Mouse (Mus musculus): ENCODE measurements around the gene Cemip. TPM values are rescaled to one million over a fixed set of nuclear protein-coding genes. Genes with fewer than 3 reads are reported as not detected.

Gene Cemip
- total and polyA plus RNA-seq, 2 experiments, result not detected

DNA sequence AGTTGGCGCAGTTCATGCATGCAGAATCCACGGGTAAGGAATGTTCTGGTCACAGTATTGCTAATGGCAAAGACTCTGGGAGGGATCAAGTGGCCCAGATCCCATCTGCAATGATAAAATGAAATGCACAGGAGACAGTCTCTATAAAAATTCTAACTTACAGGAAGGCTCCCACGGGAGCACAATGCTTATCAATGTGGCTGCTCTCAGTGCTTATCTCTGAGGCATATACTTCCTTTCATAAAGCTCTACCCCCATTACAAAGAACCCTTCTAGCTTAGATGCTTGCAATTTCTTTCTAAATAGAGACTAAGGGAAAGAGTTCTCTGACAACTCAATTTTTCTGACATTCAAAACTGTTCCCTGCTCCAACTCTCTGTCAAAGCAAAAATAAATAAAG is 35.5 kb upstream of the Cemip start:
- no peak for DNase-seq (ENCODE audit: extremely low read depth, low read depth, low spot score)

DNA sequence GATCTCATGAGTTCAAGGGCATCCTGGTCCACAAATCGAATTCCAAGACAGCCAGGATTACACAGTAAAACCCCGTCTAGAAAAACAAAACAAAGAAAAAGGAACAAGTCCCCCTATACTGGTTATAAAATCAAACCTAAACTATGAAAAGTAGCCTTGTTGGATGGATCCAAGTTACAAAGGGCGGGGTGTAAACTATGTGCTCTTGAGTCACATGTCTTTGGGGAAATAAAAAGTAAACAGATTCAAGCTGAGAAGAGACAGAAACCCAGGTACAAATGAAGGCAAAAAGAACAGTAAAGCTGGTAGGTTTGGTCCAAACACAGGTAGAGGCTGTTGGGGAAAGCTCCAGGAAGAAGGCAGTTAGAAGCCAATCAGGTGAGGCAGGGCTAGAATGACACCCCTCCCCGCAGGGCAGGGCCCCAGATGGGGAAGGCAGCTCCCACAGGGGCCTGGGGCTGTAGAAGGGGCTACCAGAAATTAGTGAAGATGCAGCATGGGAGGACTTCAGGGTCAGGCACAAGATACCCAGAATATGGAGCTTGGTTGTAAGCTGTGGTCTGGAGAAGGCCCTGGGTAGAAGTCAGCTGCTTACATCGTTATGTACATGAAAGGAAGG is 33.9 kb upstream of the Cemip start:
- WGBS, result 39% methylated on average over 5 of the region's 5 CpGs
- peak; percentile 75 for DNase-seq (ENCODE audit: extremely low read depth, low read depth, low spot score)
- Histone ChIP-seq H3K4me1 (ENCODE audit: control insufficient read depth, insufficient read depth, low read length) (peaks cover 42% of the 10 kb centered on the region), H3K27me3 (ENCODE audit: control insufficient read depth, insufficient read depth, low read length) (no peaks in the 10 kb centered on the region), H3K36me3 (ENCODE audit: control insufficient read depth, insufficient read depth, low read length) (no peaks in the 10 kb centered on the region), H3K27ac (replicated peaks; ENCODE audit: insufficient read depth, low read depth, low read length) (peak overlapping the region; percentile 64), H3K9ac (ENCODE audit: low read depth, low read length) (peak overlapping the region; percentile 3; the same call in 1 of the 2 replicates), H3K4me3 (ENCODE audit: insufficient read depth, low read depth, low read length) (no peak overlapping the region), H3K79me2 (ENCODE audit: control insufficient read depth, insufficient read depth, low read length) (peaks cover 41% of the 10 kb centered on the region; the same call in 1 of the 2 replicates)
- TF ChIP-seq CTCF (IDR thresholded peaks at IDR 0.05; ENCODE audit: low read depth, low read length), result no peak
- TF ChIP-seq POLR2A (IDR thresholded peaks at IDR 0.05; ENCODE audit: extremely low read depth, insufficient read depth, low read length), result no peak

More for the DNA sequence above, 35.5 kb upstream of the Cemip start:
- WGBS, result 66% methylated on average over 3 of the region's 3 CpGs
- Histone ChIP-seq H3K36me3 (ENCODE audit: control insufficient read depth, insufficient read depth, low read length) (no peaks in the 10 kb centered on the region), H3K79me2 (ENCODE audit: control insufficient read depth, insufficient read depth, low read length) (peaks cover 52% of the 10 kb centered on the region; the same call in 1 of the 2 replicates), H3K4me3 (ENCODE audit: insufficient read depth, low read depth, low read length) (no peak overlapping the region), H3K27ac (replicated peaks; ENCODE audit: insufficient read depth, low read depth, low read length) (no peak overlapping the region), H3K27me3 (ENCODE audit: control insufficient read depth, insufficient read depth, low read length) (no peaks in the 10 kb centered on the region), H3K4me1 (ENCODE audit: control insufficient read depth, insufficient read depth, low read length) (peaks cover 38% of the 10 kb centered on the region), H3K9ac (ENCODE audit: low read depth, low read length) (no peak overlapping the region)
- no peak for TF ChIP-seq POLR2A (IDR thresholded peaks at IDR 0.05; ENCODE audit: extremely low read depth, insufficient read depth, low read length)
- no peak for TF ChIP-seq CTCF (IDR thresholded peaks at IDR 0.05; ENCODE audit: low read depth, low read length)

DNA sequence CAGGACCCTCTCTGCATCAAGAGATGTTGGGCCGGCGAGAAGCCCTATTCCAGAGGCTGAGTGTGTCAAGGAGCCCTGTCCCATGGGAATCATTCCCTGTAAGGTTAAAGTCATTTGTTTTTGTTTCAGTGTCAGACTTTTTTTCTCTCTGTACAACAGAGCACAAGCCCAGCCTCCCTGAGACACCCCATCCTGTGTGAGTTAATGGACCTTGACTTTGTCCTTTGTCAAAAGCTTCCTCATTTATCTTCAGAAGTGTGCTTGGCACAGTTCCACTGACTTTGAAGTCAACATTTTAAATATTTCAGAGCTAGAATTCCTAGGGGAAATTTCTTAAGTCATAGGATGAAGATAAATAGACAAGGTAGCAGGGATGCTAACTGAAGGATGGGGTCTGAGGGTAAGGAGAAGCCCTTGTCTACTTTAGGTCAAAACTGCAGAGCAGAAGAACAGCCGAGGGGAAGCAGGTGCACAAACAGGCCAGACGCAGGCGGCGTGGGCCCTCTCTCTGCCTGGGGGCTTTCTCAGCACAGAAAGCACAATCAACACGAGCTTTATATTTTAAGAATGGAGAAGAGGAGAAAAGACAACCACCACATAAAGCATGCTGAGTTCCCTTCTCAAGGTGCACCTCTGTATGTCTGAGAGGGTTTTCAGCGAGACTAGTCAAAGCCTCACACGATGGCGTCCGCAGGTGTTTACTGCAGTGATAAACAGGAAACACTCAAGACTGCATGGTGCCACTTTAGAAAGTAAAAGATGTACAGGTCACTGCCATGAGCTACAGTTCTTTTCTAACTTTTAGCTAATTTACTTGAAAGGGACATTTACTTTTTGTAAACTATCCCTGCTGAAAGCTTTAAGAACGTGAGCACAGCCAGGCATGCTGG is 33.2 kb upstream of the Cemip start:
- DNase-seq (ENCODE audit: extremely low read depth, low read depth, low spot score), result no peak
- H3K36me3 ChIP-seq (ENCODE audit: control insufficient read depth, insufficient read depth, low read length), result no peaks in the 10 kb centered on the region
- no peak overlapping the region for H3K9ac ChIP-seq (ENCODE audit: low read depth, low read length)
- peaks cover 44% of the 10 kb centered on the region for H3K4me1 ChIP-seq (ENCODE audit: control insufficient read depth, insufficient read depth, low read length)
- peaks cover 44% of the 10 kb centered on the region; the same call in 1 of the 2 replicates for H3K79me2 ChIP-seq (ENCODE audit: control insufficient read depth, insufficient read depth, low read length)
- 80% methylated on average over 12 of the region's 12 CpGs for WGBS
- no peaks in the 10 kb centered on the region for H3K27me3 ChIP-seq (ENCODE audit: control insufficient read depth, insufficient read depth, low read length)
- no peak overlapping the region for H3K4me3 ChIP-seq (ENCODE audit: insufficient read depth, low read depth, low read length)
- H3K27ac ChIP-seq (replicated peaks; ENCODE audit: insufficient read depth, low read depth, low read length), result peak overlapping the region; percentile 64
- TF ChIP-seq CTCF (IDR thresholded peaks at IDR 0.05; ENCODE audit: low read depth, low read length) (no peak), POLR2A (IDR thresholded peaks at IDR 0.05; ENCODE audit: extremely low read depth, insufficient read depth, low read length) (no peak)

DNA sequence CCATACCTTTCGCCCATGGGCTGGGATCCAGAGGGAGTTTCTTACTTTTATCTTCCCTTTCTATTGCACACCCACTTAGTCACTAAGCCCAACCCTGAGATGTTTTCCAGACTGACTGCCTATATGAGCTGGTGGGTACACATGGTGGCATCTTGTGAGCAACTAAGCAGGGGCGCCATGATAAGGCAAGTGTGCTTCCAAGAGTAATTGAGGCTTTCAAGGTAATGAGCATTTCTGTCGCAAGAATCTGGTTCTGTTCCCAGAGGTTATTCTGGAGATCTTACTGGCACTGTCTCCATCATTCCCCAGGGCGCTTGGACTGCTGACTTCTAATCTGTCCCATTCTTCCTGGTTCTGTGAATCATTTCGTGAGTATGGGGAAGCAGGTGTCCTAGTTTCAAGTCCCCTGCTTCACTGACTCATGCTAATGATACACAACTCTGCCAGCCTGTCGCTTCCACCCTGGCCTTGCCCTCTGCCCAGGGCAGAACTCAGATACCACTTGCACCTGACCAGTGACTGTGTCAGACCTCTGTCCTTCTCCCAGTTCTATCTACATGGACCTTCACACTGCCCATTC is 31.3 kb upstream of the Cemip start:
- H3K4me1 ChIP-seq (ENCODE audit: control insufficient read depth, insufficient read depth, low read length), result peaks cover 44% of the 10 kb centered on the region
- peaks cover 35% of the 10 kb centered on the region; the same call in 1 of the 2 replicates for H3K79me2 ChIP-seq (ENCODE audit: control insufficient read depth, insufficient read depth, low read length)
- no peaks in the 10 kb centered on the region for H3K27me3 ChIP-seq (ENCODE audit: control insufficient read depth, insufficient read depth, low read length)
- H3K27ac ChIP-seq (replicated peaks; ENCODE audit: insufficient read depth, low read depth, low read length), result peak overlapping the region; percentile 80
- TF ChIP-seq CTCF (IDR thresholded peaks at IDR 0.05; ENCODE audit: low read depth, low read length), result no peak
- TF ChIP-seq POLR2A (IDR thresholded peaks at IDR 0.05; ENCODE audit: extremely low read depth, insufficient read depth, low read length), result no peak
- no peak overlapping the region for H3K9ac ChIP-seq (ENCODE audit: low read depth, low read length)
- peaks cover 7% of the 10 kb centered on the region; the same call in 1 of the 2 replicates for H3K36me3 ChIP-seq (ENCODE audit: control insufficient read depth, insufficient read depth, low read length)
- DNase-seq (ENCODE audit: extremely low read depth, low read depth, low spot score), result peak; percentile 87
- no peak overlapping the region for H3K4me3 ChIP-seq (ENCODE audit: insufficient read depth, low read depth, low read length)
- WGBS, result 34% methylated on average over 6 of the region's 6 CpGs

DNA sequence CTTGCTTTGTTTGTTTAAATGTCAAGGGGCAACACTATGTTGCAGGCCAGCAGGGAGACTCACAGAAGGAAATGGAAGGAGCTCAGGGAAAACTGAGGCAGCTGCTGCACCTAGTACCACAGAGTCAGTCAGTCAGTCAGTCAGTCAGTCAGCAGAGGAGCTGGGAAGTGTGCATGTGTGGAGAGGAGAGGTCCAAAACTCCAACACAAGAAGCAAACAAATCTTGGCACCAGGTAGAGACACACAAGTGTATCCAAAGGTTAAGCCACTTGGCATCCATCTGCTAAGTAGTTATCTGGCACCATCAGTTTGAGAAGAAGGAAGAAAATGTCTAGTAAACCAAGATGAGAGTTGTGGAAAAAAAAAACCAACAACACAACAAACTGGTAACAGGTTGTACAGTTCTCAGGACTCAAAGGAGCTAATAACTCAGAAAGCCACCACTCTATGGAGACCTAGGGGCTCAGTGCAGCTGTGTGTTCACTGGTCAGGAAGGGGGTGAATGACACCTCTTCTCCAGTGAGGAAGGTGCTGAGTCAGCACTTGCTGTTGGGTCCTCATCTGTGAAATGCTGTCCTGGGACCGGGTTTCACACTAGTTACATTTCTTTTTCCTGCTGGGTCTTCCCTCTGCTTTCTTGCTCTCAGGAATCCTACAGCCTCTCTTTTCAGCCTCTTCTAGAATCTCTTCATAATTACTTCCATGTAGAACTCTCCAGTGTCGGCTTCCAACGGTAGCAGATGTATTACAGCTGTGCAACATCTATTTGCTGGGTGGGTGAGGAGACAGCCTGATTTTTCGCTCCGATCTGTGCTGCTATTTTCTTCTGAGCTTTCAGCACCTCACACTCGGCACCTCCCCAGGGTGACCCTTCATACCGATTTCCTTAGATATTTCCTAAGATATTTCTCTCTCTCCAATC is 30.6 kb upstream of the Cemip start:
- Histone ChIP-seq H3K9ac (ENCODE audit: low read depth, low read length) (no peak overlapping the region), H3K79me2 (ENCODE audit: control insufficient read depth, insufficient read depth, low read length) (peaks cover 30% of the 10 kb centered on the region; the same call in 1 of the 2 replicates), H3K4me1 (ENCODE audit: control insufficient read depth, insufficient read depth, low read length) (peaks cover 42% of the 10 kb centered on the region), H3K27ac (replicated peaks; ENCODE audit: insufficient read depth, low read depth, low read length) (peak overlapping the region; percentile 80), H3K27me3 (ENCODE audit: control insufficient read depth, insufficient read depth, low read length) (no peaks in the 10 kb centered on the region), H3K4me3 (ENCODE audit: insufficient read depth, low read depth, low read length) (no peak overlapping the region), H3K36me3 (ENCODE audit: control insufficient read depth, insufficient read depth, low read length) (peaks cover 7% of the 10 kb centered on the region; the same call in 1 of the 2 replicates)
- peak; percentile 93 for DNase-seq (ENCODE audit: extremely low read depth, low read depth, low spot score)
- TF ChIP-seq CTCF (IDR thresholded peaks at IDR 0.05; ENCODE audit: low read depth, low read length) (no peak), POLR2A (IDR thresholded peaks at IDR 0.05; ENCODE audit: extremely low read depth, insufficient read depth, low read length) (no peak)
- WGBS, result 74% methylated on average over 7 of the region's 7 CpGs

Data from liver, adult 2 months (tissue).